Mouse (Mus musculus) heart, adult 8-10 months (tissue): ENCODE measurements at regions not wholly inside any gene's neighbourhood (a gene's known extent, or its start where the extent isn't known, plus 50 kb on each side); places are given as distances from the start of the nearest gene placed in this dataset.

Experiments
- DNase-seq: peaks from one replicate; pipeline ENCODE4 v3.0.0; 2022; ENCODE audit warnings: low spot score

GRCm38 (mm10) chr15:38608207-38608870, 1183.0 kb downstream of the 4930447A16Rik start:
- no peak for DNase-seq

DNA sequence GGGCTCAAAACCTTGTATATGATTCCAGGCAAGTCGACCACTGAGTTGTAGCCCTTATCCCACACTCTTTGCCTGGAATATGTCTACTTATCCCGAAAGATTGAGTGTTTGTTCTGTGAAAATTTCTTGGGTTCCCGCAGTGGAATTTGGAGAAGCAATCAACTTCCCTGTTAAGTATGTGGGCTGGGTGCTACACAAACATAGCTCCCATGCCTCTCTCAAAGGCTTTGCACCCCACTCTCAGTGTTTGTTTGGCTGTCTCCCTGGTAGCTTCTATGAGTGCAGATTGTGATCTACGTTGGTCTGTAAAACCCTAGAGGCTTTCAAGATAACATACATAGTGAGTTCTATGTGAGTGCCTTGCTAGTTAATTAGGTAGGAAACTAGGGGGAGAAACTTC, 1184.2 kb downstream of the 4930447A16Rik start:
- no peak for DNase-seq
